Mouse (Mus musculus): ENCODE measurements around the gene Zc3h12a.

GRCm38 (mm10) chr4:125123279-125123671 is 4.4 kb downstream of the Zc3h12a start:
- TF ChIP-seq POLR2A (IDR thresholded peaks at IDR 0.05; ENCODE audit: low read depth, low read length) (no peak), CTCF (conservative IDR thresholded peaks at IDR 0.05; ENCODE audit: insufficient read depth, insufficient read length, low read depth, low read length) (no peak)

All from kidney, adult 2 months (tissue).